Mouse (Mus musculus) intestine, postnatal 0 days (tissue): ENCODE measurements around the gene Ovol3. TPM values are rescaled to one million over a fixed set of nuclear protein-coding genes. Genes with fewer than 3 reads are reported as not detected.
A peak's percentile ranks its signal among the peaks of the same experiment; 100 is the strongest.
"Not testable (repeated sequence)": the region's sequence is repeated elsewhere in the genome, so short reads cannot be mapped to it uniquely, and the experiment has no call there.

Source experiments
- ATAC-seq: fragments of 200-750 bp; cut with Nextera tagmentation; 2 replicates; pipeline ENCODE4 v1.8.0; 2017; ENCODE audit warnings: mild to moderate bottlenecking, moderate TSS enrichment, moderate library complexity
- H3K27ac ChIP-seq: fragments of 300-500 bp; sonication (generic); 2 replicates; pipeline ENCODE4 v1.5.1; 2014; ENCODE audit warnings: mild to moderate bottlenecking, low read depth, low read length, moderate library complexity
- H3K27me3 ChIP-seq: fragments of 300-500 bp; sonication (generic); replicated peaks from 2 replicates; pipeline ENCODE4 v1.6.1; 2014; ENCODE audit warnings: low read length, mixed read lengths; ENCODE audit not compliant: control insufficient read depth, insufficient read depth
- H3K36me3 ChIP-seq: fragments of 300-500 bp; sonication (generic); 2 replicates; pipeline ENCODE4 v1.6.1; 2014; ENCODE audit warnings: mild to moderate bottlenecking, moderate library complexity; ENCODE audit not compliant: control insufficient read depth, insufficient read depth
- H3K4me1 ChIP-seq: fragments of 300-500 bp; sonication (generic); replicated peaks from 2 replicates; pipeline ENCODE4 v1.6.1; 2014; ENCODE audit warnings: antibody characterized with exemption, low read length, mixed read lengths; ENCODE audit not compliant: control insufficient read depth, insufficient read depth
- H3K4me2 ChIP-seq: fragments of 300-500 bp; sonication (generic); replicated peaks from 2 replicates; pipeline ENCODE4 v1.6.1; 2014; ENCODE audit warnings: low read depth, mild to moderate bottlenecking, moderate library complexity
- H3K4me3 ChIP-seq: fragments of 300-500 bp; sonication (generic); 2 replicates; pipeline ENCODE4 v1.5.1; 2014; ENCODE audit warnings: low read depth, low read length
- H3K9ac ChIP-seq: fragments of 300-500 bp; sonication (generic); 2 replicates; pipeline ENCODE4 v1.6.1; 2014; ENCODE audit warnings: mild to moderate bottlenecking, low read depth, low read length
- H3K9me3 ChIP-seq: fragments of 300-500 bp; sonication (generic); 2 replicates; pipeline ENCODE4 v1.6.1; 2016; ENCODE audit warnings: mixed run types; ENCODE audit not compliant: control insufficient read depth
- CTCF ChIP-seq: sonication (generic); IDR thresholded peaks from 2 replicates; pipeline ENCODE4 v1.5.1; 2016; ENCODE audit warnings: low read depth, mild to moderate bottlenecking, control low read depth, antibody characterized with exemption, moderate library complexity
- WGBS: fragments of 180-500 bp; shearing (Covaris S2); extraction: QIAGEN DNeasy Blood & Tissue Kit; methylation state at CpG from one replicate; pipeline ENCODE4 v1.1.7; 2014; 5-methylcytosine and 5-hydroxymethylcytosine counted together
- polyA plus RNA-seq: library from polyadenylated mRNA; unstranded; fragments of >200 nt; fragmentation: Nextera tagmentation; extraction: Ambion mirVana; gene quantifications from 2 replicates; pipeline ENCODE4 v1.2.1, GENCODE M21; 2015

Ovol3 gene
- polyA plus RNA-seq, 1 experiment from 2014 or later = not detected

- H3K4me1 ChIP-seq = 0 out of 2 replicates have a peak, but pooled peaks cover 6% of the 10 kb centered on the region
- H3K36me3 ChIP-seq = peaks cover 9% of the 10 kb centered on the region; the same call in 1 of the 2 replicates
- peak overlapping the region; percentile 94 for H3K4me2 ChIP-seq
- peak overlapping the region; percentile 50 for H3K4me3 ChIP-seq
- H3K9ac ChIP-seq = peak overlapping the region; percentile 50
- peak; percentile 62 for ATAC-seq
- H3K27me3 ChIP-seq = no peaks in the 10 kb centered on the region
- 2% methylated on average over 16 of the region's 16 CpGs for WGBS
- peak overlapping the region; percentile 70 for H3K27ac ChIP-seq
- TF ChIP-seq CTCF = no peak
- no peaks in the 10 kb centered on the region for H3K9me3 ChIP-seq
Measured at GRCm38 (mm10) chr7:30219293-30220007, 16.1 kb downstream of the Ovol3 start.

- Histone ChIP-seq H3K27me3 (no peaks in the 10 kb centered on the region), H3K36me3 (no peaks in the 10 kb centered on the region), H3K9me3 (no peaks in the 10 kb centered on the region), H3K4me1 (0 out of 2 replicates have a peak, but pooled peaks cover 6% of the 10 kb centered on the region), H3K4me2 (no peak overlapping the region), H3K27ac (no peak overlapping the region), H3K4me3 (no peak overlapping the region), H3K9ac (no peak overlapping the region)
- TF ChIP-seq CTCF = no peak
- no peak for ATAC-seq
- 79% methylated on average over 2 of the region's 2 CpGs for WGBS
Measured at GRCm38 (mm10) chr7:30217277-30217676, 18.2 kb downstream of the Ovol3 start.

GRCm38 (mm10) chr7:30216723-30217151, 18.8 kb downstream of the Ovol3 start:
- TF ChIP-seq CTCF = peak; percentile 98
- H3K4me2 ChIP-seq = peak overlapping the region; percentile 51
- H3K4me3 ChIP-seq = no peak overlapping the region
- H3K27ac ChIP-seq = no peak overlapping the region
- no peaks in the 10 kb centered on the region for H3K27me3 ChIP-seq
- no peaks in the 10 kb centered on the region for H3K36me3 ChIP-seq
- no peak overlapping the region for H3K9ac ChIP-seq
- no peaks in the 10 kb centered on the region for H3K9me3 ChIP-seq
- under 1% methylated on average over 15 of the region's 16 CpGs for WGBS
- ATAC-seq = peak; percentile 41
- 0 out of 2 replicates have a peak, but pooled peaks cover 6% of the 10 kb centered on the region for H3K4me1 ChIP-seq

GRCm38 (mm10) chr7:30215875-30216274, 19.6 kb downstream of the Ovol3 start:
- no peak overlapping the region for H3K4me2 ChIP-seq
- H3K9me3 ChIP-seq = no peaks in the 10 kb centered on the region
- TF ChIP-seq CTCF = no peak
- 0 out of 2 replicates have a peak, but pooled peaks cover 6% of the 10 kb centered on the region for H3K4me1 ChIP-seq
- WGBS = 91% methylated on average over 3 of the region's 3 CpGs
- no peak for ATAC-seq
- no peak overlapping the region for H3K4me3 ChIP-seq
- no peaks in the 10 kb centered on the region for H3K27me3 ChIP-seq
- H3K36me3 ChIP-seq = no peaks in the 10 kb centered on the region
- H3K27ac ChIP-seq = no peak overlapping the region
- no peak overlapping the region for H3K9ac ChIP-seq

GRCm38 (mm10) chr7:30213881-30214280, 21.6 kb downstream of the Ovol3 start:
- Histone ChIP-seq H3K4me3 (no peak overlapping the region), H3K9ac (no peak overlapping the region), H3K4me1 (no peaks in the 10 kb centered on the region), H3K36me3 (no peaks in the 10 kb centered on the region), H3K9me3 (no peaks in the 10 kb centered on the region), H3K27ac (no peak overlapping the region), H3K27me3 (no peaks in the 10 kb centered on the region), H3K4me2 (no peak overlapping the region)
- no peak for TF ChIP-seq CTCF
- 57% methylated on average over 3 of the region's 3 CpGs for WGBS
- ATAC-seq = no peak

GRCm38 (mm10) chr7:30211025-30211424, 24.5 kb downstream of the Ovol3 start:
- H3K4me3 ChIP-seq = no peak overlapping the region
- H3K4me1 ChIP-seq = no peaks in the 10 kb centered on the region
- H3K9ac ChIP-seq = no peak overlapping the region
- no peak overlapping the region for H3K4me2 ChIP-seq
- no peaks in the 10 kb centered on the region for H3K9me3 ChIP-seq
- H3K27ac ChIP-seq = no peak overlapping the region
- TF ChIP-seq CTCF = no peak
- H3K36me3 ChIP-seq = no peaks in the 10 kb centered on the region
- no peak for ATAC-seq
- no peaks in the 10 kb centered on the region for H3K27me3 ChIP-seq
- whole genome bisulfite sequencing = 42% methylated on average over 4 of the region's 4 CpGs

GRCm38 (mm10) chr7:30206364-30206763, 29.2 kb downstream of the Ovol3 start:
- H3K9me3 ChIP-seq, H3K4me2 ChIP-seq, H3K27ac ChIP-seq, H3K4me3 ChIP-seq, H3K27me3 ChIP-seq, H3K9ac ChIP-seq, ATAC-seq, H3K36me3 ChIP-seq, H3K4me1 ChIP-seq: not testable (repeated sequence)
- 66% methylated on average over 5 of the region's 5 CpGs for WGBS
